Mouse (Mus musculus): ENCODE measurements at regions not wholly inside any gene's neighbourhood (a gene's known extent, or its start where the extent isn't known, plus 50 kb on each side); places are given as distances from the start of the nearest gene placed in this dataset.

- peak; percentile 39; the same call in 1 of the 2 replicates for ATAC-seq (ENCODE audit: insufficient number of reproducible peaks, low FRiP score, low TSS enrichment, low read depth)
- Histone ChIP-seq H3K36me3 (no peaks in the 10 kb centered on the region), H3K27ac (replicated peaks) (no peak overlapping the region), H3K4me2 (replicated peaks) (no peak overlapping the region), H3K9ac (no peak overlapping the region), H3K4me1 (peaks cover 18% of the 10 kb centered on the region), H3K9me3 (replicated peaks) (no peaks in the 10 kb centered on the region), H3K4me3 (replicated peaks) (no peak overlapping the region), H3K27me3 (no peaks in the 10 kb centered on the region)
- WGBS = 34% methylated on average over 6 of the region's 6 CpGs
Measured at GRCm38 (mm10) chr3:149117018-149117683, 126.8 kb upstream of the Adgrl2 start.

GRCm38 (mm10) chr3:149116604-149117003, 126.2 kb upstream of the Adgrl2 start:
- Histone ChIP-seq H3K27ac (replicated peaks) (no peak overlapping the region), H3K4me2 (replicated peaks) (no peak overlapping the region)

GRCm38 (mm10) chr3:149115901-149116300, 125.5 kb upstream of the Adgrl2 start:
- Histone ChIP-seq H3K36me3 (no peaks in the 10 kb centered on the region), H3K9ac (no peak overlapping the region), H3K27ac (replicated peaks) (no peak overlapping the region), H3K9me3 (replicated peaks) (no peaks in the 10 kb centered on the region), H3K4me1 (peaks cover 18% of the 10 kb centered on the region), H3K4me2 (replicated peaks) (no peak overlapping the region), H3K27me3 (no peaks in the 10 kb centered on the region; the same call in 1 of the 2 replicates), H3K4me3 (replicated peaks) (no peak overlapping the region)
- WGBS = 56% methylated on average over 12 of the region's 12 CpGs
- no peak for ATAC-seq (ENCODE audit: insufficient number of reproducible peaks, low FRiP score, low TSS enrichment, low read depth)

More at GRCm38 (mm10) chr3:149116604-149117003, 126.2 kb upstream of the Adgrl2 start:
- Histone ChIP-seq H3K9me3 (replicated peaks) (no peaks in the 10 kb centered on the region), H3K36me3 (no peaks in the 10 kb centered on the region), H3K9ac (no peak overlapping the region), H3K27me3 (no peaks in the 10 kb centered on the region; the same call in 1 of the 2 replicates), H3K4me3 (replicated peaks) (no peak overlapping the region), H3K4me1 (peaks cover 18% of the 10 kb centered on the region)
- no peak for ATAC-seq (ENCODE audit: insufficient number of reproducible peaks, low FRiP score, low TSS enrichment, low read depth)
- 49% methylated on average over 11 of the region's 11 CpGs for WGBS

DNA sequence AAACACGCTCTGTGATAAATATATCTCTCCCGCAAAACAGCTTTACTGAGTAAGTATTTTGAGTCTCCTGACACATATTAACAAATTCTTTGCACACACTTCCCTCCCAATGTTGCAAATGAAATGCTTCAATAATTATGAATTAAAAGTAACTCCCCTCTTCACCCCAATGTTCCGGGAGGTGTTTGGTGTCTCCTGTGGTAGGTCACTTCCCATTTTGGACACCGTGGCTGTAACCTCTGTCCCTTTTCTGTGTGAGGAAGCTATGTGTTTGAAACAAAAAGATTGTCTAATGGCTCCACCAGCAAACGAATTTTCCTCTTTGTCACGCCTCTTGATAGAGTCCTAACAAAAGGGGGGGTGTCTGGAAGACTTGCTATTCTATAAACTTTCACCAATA, 122.5 kb upstream of the Adgrl2 start:
- no peaks in the 10 kb centered on the region; the same call in 1 of the 2 replicates for H3K27me3 ChIP-seq
- no peaks in the 10 kb centered on the region for H3K9me3 ChIP-seq (replicated peaks)
- no peak overlapping the region for H3K4me3 ChIP-seq (replicated peaks)
- peaks cover 18% of the 10 kb centered on the region for H3K4me1 ChIP-seq
- no peak for ATAC-seq (ENCODE audit: insufficient number of reproducible peaks, low FRiP score, low TSS enrichment, low read depth)
- WGBS = 79% methylated on average over 6 of the region's 6 CpGs
- no peak overlapping the region for H3K27ac ChIP-seq (replicated peaks)
- no peak overlapping the region for H3K4me2 ChIP-seq (replicated peaks)
- H3K36me3 ChIP-seq = no peaks in the 10 kb centered on the region
- H3K9ac ChIP-seq = no peak overlapping the region

DNA sequence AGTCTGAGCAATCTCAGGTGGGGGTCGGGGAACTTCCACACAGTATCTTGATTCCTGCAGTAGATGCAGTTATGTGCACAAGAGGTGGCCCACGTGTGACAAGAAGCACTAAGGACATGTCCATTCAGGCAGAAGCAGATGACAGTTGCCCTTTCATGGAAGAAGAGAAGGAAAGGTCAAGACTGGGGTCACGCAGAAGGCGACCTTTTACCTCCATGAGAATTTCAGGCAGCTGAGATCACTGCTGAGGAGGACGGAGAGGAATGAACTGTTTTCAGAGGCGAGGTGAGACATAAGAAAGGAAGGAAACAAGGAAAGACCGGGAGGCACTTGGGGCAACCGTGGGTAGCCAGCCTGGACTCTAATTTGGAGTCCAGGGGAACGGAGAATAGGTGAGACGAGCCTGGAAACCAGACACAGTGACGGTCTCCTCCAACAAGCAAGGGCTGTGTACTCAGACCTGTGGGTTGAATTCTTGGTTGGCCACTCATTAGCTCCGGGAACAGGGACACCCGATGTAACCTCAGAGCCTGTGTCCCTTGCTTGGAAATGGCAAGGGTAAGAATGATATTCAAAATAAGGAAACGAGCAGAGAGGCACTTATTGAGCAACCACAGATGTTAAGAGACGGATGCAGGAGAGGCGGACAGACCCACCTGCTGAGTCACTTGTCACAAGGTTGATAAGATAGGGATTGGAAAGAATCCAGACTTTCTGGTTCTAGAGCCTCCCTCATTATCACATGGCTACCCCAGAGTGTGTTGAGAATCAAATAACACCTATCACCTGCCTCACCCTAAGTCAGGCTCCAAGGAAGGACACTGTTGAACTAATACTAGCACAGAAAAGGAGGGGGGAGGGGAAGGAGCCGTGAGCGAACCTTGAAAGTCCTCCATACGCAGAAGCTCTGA, 121.4 kb upstream of the Adgrl2 start:
- H3K36me3 ChIP-seq = no peaks in the 10 kb centered on the region
- no peaks in the 10 kb centered on the region; the same call in 1 of the 2 replicates for H3K27me3 ChIP-seq
- H3K4me2 ChIP-seq (replicated peaks) = no peak overlapping the region
- H3K9ac ChIP-seq = no peak overlapping the region
- 56% methylated on average over 19 of the region's 19 CpGs for WGBS
- no peak overlapping the region for H3K4me3 ChIP-seq (replicated peaks)
- peaks cover 13% of the 10 kb centered on the region for H3K4me1 ChIP-seq
- H3K27ac ChIP-seq (replicated peaks) = no peak overlapping the region
- H3K9me3 ChIP-seq (replicated peaks) = no peaks in the 10 kb centered on the region
- ATAC-seq (ENCODE audit: insufficient number of reproducible peaks, low FRiP score, low TSS enrichment, low read depth) = no peak; the same call in 1 of the 2 replicates

DNA sequence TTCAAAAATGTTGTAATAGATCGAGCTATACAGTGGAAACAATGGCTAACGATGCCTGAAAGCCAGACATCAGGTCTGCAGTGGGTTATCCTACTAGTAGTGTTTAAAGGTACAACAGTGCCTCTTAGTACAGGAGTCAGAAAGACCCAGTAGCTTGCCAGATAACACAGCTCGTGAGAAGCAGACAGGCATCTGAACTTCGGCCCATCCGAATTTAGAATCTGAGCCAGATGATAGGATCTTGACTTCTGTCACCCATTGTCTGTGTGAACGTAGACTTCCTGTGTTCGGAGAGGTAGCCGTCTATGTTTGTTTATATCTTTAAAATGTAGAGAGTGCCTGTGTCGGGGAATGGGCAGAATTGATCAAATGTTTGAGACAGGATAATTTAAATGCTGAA, 120.5 kb upstream of the Adgrl2 start:
- Histone ChIP-seq H3K36me3 (no peaks in the 10 kb centered on the region), H3K4me1 (peaks cover 4% of the 10 kb centered on the region; the same call in 1 of the 2 replicates), H3K27ac (replicated peaks) (no peak overlapping the region), H3K27me3 (no peaks in the 10 kb centered on the region; the same call in 1 of the 2 replicates), H3K4me3 (replicated peaks) (no peak overlapping the region), H3K9me3 (replicated peaks) (no peaks in the 10 kb centered on the region), H3K4me2 (replicated peaks) (no peak overlapping the region), H3K9ac (no peak overlapping the region)
- 51% methylated on average over 9 of the region's 9 CpGs for WGBS
- ATAC-seq (ENCODE audit: insufficient number of reproducible peaks, low FRiP score, low TSS enrichment, low read depth) = no peak

GRCm38 (mm10) chr3:149105709-149106450, 115.5 kb upstream of the Adgrl2 start:
- Histone ChIP-seq H3K4me3 (replicated peaks) (no peak overlapping the region), H3K27me3 (no peaks in the 10 kb centered on the region), H3K9me3 (replicated peaks) (no peaks in the 10 kb centered on the region), H3K36me3 (no peaks in the 10 kb centered on the region), H3K4me1 (peaks cover 5% of the 10 kb centered on the region; the same call in 1 of the 2 replicates), H3K27ac (replicated peaks) (no peak overlapping the region), H3K9ac (no peak overlapping the region), H3K4me2 (replicated peaks) (no peak overlapping the region)
- WGBS = 76% methylated on average over 13 of the region's 13 CpGs
- ATAC-seq (ENCODE audit: insufficient number of reproducible peaks, low FRiP score, low TSS enrichment, low read depth) = no peak

DNA sequence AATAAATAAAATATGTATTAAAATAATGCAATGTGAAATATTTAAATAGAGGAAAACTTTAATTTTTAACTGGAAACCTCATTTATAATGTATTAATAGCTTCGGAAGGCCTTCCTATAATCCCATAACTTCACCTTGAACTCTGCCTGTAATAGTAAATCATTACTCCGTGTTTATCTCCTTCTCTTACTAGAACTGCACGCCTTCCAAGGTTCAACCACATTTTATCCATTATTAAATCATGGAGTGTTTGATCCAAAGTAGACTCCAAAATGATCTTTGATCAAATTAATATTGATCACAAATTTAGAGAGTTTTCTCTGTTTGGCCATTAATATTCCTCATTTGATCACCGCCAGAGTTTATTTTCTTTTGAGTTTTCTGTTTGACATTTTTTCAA, 114.8 kb upstream of the Adgrl2 start:
- Histone ChIP-seq H3K4me2 (replicated peaks) (no peak overlapping the region), H3K9me3 (replicated peaks) (no peaks in the 10 kb centered on the region), H3K4me3 (replicated peaks) (no peak overlapping the region), H3K27me3 (no peaks in the 10 kb centered on the region), H3K27ac (replicated peaks) (no peak overlapping the region), H3K36me3 (no peaks in the 10 kb centered on the region), H3K4me1 (peaks cover 5% of the 10 kb centered on the region; the same call in 1 of the 2 replicates), H3K9ac (no peak overlapping the region)
- 93% methylated on average over 4 of the region's 4 CpGs for WGBS
- ATAC-seq (ENCODE audit: insufficient number of reproducible peaks, low FRiP score, low TSS enrichment, low read depth) = no peak

GRCm38 (mm10) chr3:149104080-149104479, 113.7 kb upstream of the Adgrl2 start:
- Histone ChIP-seq H3K27me3 (no peaks in the 10 kb centered on the region), H3K9me3 (replicated peaks) (no peaks in the 10 kb centered on the region), H3K36me3 (no peaks in the 10 kb centered on the region), H3K4me1 (peaks cover 5% of the 10 kb centered on the region; the same call in 1 of the 2 replicates), H3K4me3 (replicated peaks) (no peak overlapping the region), H3K9ac (no peak overlapping the region), H3K27ac (replicated peaks) (no peak overlapping the region), H3K4me2 (replicated peaks) (no peak overlapping the region)
- WGBS = 81% methylated on average over 6 of the region's 6 CpGs
- no peak for ATAC-seq (ENCODE audit: insufficient number of reproducible peaks, low FRiP score, low TSS enrichment, low read depth)

GRCm38 (mm10) chr3:149103469-149103868, 113.1 kb upstream of the Adgrl2 start:
- Histone ChIP-seq H3K4me2 (replicated peaks) (no peak overlapping the region), H3K4me3 (replicated peaks) (no peak overlapping the region), H3K27ac (replicated peaks) (no peak overlapping the region), H3K36me3 (no peaks in the 10 kb centered on the region), H3K27me3 (no peaks in the 10 kb centered on the region), H3K4me1 (peaks cover 5% of the 10 kb centered on the region; the same call in 1 of the 2 replicates), H3K9me3 (replicated peaks) (no peaks in the 10 kb centered on the region), H3K9ac (no peak overlapping the region)
- ATAC-seq (ENCODE audit: insufficient number of reproducible peaks, low FRiP score, low TSS enrichment, low read depth) = no peak
- WGBS = 83% methylated on average over 3 of the region's 3 CpGs

GRCm38 (mm10) chr3:149102846-149103245, 112.5 kb upstream of the Adgrl2 start:
- H3K27ac ChIP-seq (replicated peaks) = no peak overlapping the region
- H3K27me3 ChIP-seq = no peaks in the 10 kb centered on the region
- peak overlapping the region; percentile 5 for H3K4me2 ChIP-seq (replicated peaks)
- no peak overlapping the region for H3K9ac ChIP-seq
- WGBS = 32% methylated on average over 8 of the region's 8 CpGs
- ATAC-seq (ENCODE audit: insufficient number of reproducible peaks, low FRiP score, low TSS enrichment, low read depth) = no peak
- no peaks in the 10 kb centered on the region for H3K9me3 ChIP-seq (replicated peaks)
- no peak overlapping the region for H3K4me3 ChIP-seq (replicated peaks)
- peaks cover 5% of the 10 kb centered on the region; the same call in 1 of the 2 replicates for H3K4me1 ChIP-seq
- no peaks in the 10 kb centered on the region for H3K36me3 ChIP-seq

All from embryonic facial prominence, embryonic 15.5 days (tissue).